Mouse (Mus musculus) layer of hippocampus, postnatal 10 days (tissue): Measurements from ENCODE around the gene Gpr87. TPM values are rescaled to one million over a fixed set of nuclear protein-coding genes. Genes with fewer than 3 reads are reported as not detected.

Experiments used
- DNase-seq, 2 experiments: peaks; one replicate each; pipeline ENCODE4 v3.0.0; 2021; ENCODE audit warnings: low spot score in 2 of 2
- total RNA-seq, 2 experiments: library from RNA; stranded (reverse); gene quantifications; 2 replicates each; pipeline ENCODE4 v1.2.3; 2021

Gene Gpr87
- total RNA-seq, 2 experiments from 2014 or later, result not detected

- no peak for DNase-seq
Observed at GRCm38 (mm10) chr3:59191674-59192073, 3.2 kb downstream of the Gpr87 start.

GRCm38 (mm10) chr3:59187336-59187735 lies 7.6 kb downstream of the Gpr87 start:
- no peak for DNase-seq

GRCm38 (mm10) chr3:59185662-59186061 lies 9.2 kb downstream of the Gpr87 start:
- DNase-seq, result no peak

GRCm38 (mm10) chr3:59182129-59182528 lies 12.8 kb downstream of the Gpr87 start:
- DNase-seq, result no peak

- no peak for DNase-seq
Observed at GRCm38 (mm10) chr3:59181134-59181533, 13.8 kb downstream of the Gpr87 start.

- DNase-seq, result no peak
Observed at GRCm38 (mm10) chr3:59176871-59177270, 18.0 kb downstream of the Gpr87 start.

GRCm38 (mm10) chr3:59175234-59175633 lies 19.7 kb downstream of the Gpr87 start:
- DNase-seq, result peak; percentile 52 to 66

GRCm38 (mm10) chr3:59174426-59175154 lies 20.3 kb downstream of the Gpr87 start:
- DNase-seq, result no peak

- DNase-seq, result no peak
Observed at GRCm38 (mm10) chr3:59169921-59170627, 24.8 kb downstream of the Gpr87 start.

GRCm38 (mm10) chr3:59169215-59169614 lies 25.7 kb downstream of the Gpr87 start:
- DNase-seq, result no peak

GRCm38 (mm10) chr3:59168476-59168875 lies 26.4 kb downstream of the Gpr87 start:
- DNase-seq, result no peak

GRCm38 (mm10) chr3:59167417-59168054 lies 27.4 kb downstream of the Gpr87 start:
- DNase-seq, result no peak

GRCm38 (mm10) chr3:59160465-59160864 lies 34.4 kb downstream of the Gpr87 start:
- DNase-seq, result no peak

GRCm38 (mm10) chr3:59157048-59157447 lies 37.9 kb downstream of the Gpr87 start:
- DNase-seq, result no peak

GRCm38 (mm10) chr3:59155404-59155803 lies 39.5 kb downstream of the Gpr87 start:
- no peak for DNase-seq

- DNase-seq, result no peak
Observed at GRCm38 (mm10) chr3:59154888-59155287, 40.0 kb downstream of the Gpr87 start.

GRCm38 (mm10) chr3:59153424-59153823 lies 41.5 kb downstream of the Gpr87 start, which contains the start of gene P2ry14:
P2ry14 (minus strand) TSS chr3:59153618.
- DNase-seq, result no peak

- DNase-seq, result no peak
Observed at GRCm38 (mm10) chr3:59150624-59151023, 44.3 kb downstream of the Gpr87 start.

- DNase-seq, result no peak
Observed at GRCm38 (mm10) chr3:59149646-59150045, 45.3 kb downstream of the Gpr87 start.

- no peak for DNase-seq
Observed at GRCm38 (mm10) chr3:59145194-59145593, 49.7 kb downstream of the Gpr87 start.

- no peak for DNase-seq
Observed at GRCm38 (mm10) chr3:59141507-59142305, 53.2 kb downstream of the Gpr87 start.
